Mouse (Mus musculus) lung, embryonic 14.5 days (tissue): Measurements from ENCODE around the gene Gm37240. TPM values are rescaled to one million over a fixed set of nuclear protein-coding genes. Genes with fewer than 3 reads are reported as not detected.

Source experiments
- ATAC-seq: fragments of 200-750 bp; cut with Nextera tagmentation; 2 replicates; pipeline ENCODE4 v1.8.0; 2017; ENCODE audit warnings: mild to moderate bottlenecking, moderate TSS enrichment, moderate library complexity; ENCODE audit not compliant: insufficient read depth
- DNase-seq: peaks from one replicate; pipeline ENCODE4 v3.0.0-alpha.2; 2015
- H3K27ac ChIP-seq: fragments of 300-500 bp; sonication (generic); 2 replicates; pipeline ENCODE4 v1.5.1; 2014; ENCODE audit warnings: low read depth, mild to moderate bottlenecking, moderate library complexity
- H3K27me3 ChIP-seq: fragments of 300-500 bp; sonication (generic); 2 replicates; pipeline ENCODE4 v1.6.1; 2014; ENCODE audit warnings: low read length, control low read depth; ENCODE audit not compliant: insufficient read depth
- H3K36me3 ChIP-seq: fragments of 300-500 bp; sonication (generic); 2 replicates; pipeline ENCODE4 v1.6.1; 2014; ENCODE audit warnings: control low read depth; ENCODE audit not compliant: insufficient read depth
- H3K4me1 ChIP-seq: fragments of 300-500 bp; sonication (generic); 2 replicates; pipeline ENCODE4 v1.6.1; 2014; ENCODE audit warnings: antibody characterized with exemption, control low read depth; ENCODE audit not compliant: insufficient read depth
- H3K4me2 ChIP-seq: fragments of 300-500 bp; sonication (generic); 2 replicates; pipeline ENCODE4 v1.6.1; 2014; ENCODE audit warnings: mild to moderate bottlenecking
- H3K4me3 ChIP-seq: fragments of 300-500 bp; sonication (generic); 2 replicates; pipeline ENCODE4 v1.5.1; 2014; ENCODE audit warnings: low read depth, low read length
- H3K9ac ChIP-seq: fragments of 300-500 bp; sonication (generic); 2 replicates; pipeline ENCODE4 v1.6.1; 2014
- H3K9me3 ChIP-seq: fragments of 300-500 bp; sonication (generic); 2 replicates; pipeline ENCODE4 v1.6.1; 2016; ENCODE audit warnings: low read depth, low read length, control low read depth
- CTCF ChIP-seq: IDR thresholded peaks from 2 replicates; pipeline ENCODE4 v1.5.1; 2016; ENCODE audit warnings: antibody characterized with exemption, low read depth
- WGBS: fragments of 180-500 bp; shearing (Covaris S2); extraction: QIAGEN DNeasy Blood & Tissue Kit; methylation state at CpG from one replicate; pipeline ENCODE4 v1.1.7; 2014; 5-methylcytosine and 5-hydroxymethylcytosine counted together
- polyA plus RNA-seq: library from polyadenylated mRNA; unstranded; fragments of >200 nt; fragmentation: Nextera tagmentation; extraction: Ambion mirVana; gene quantifications from 2 replicates; pipeline ENCODE4 v1.2.1, GENCODE M21; 2014

Gm37240 gene
- polyA plus RNA-seq, 1 experiment from 2014 or later, result 4.5 TPM

DNA sequence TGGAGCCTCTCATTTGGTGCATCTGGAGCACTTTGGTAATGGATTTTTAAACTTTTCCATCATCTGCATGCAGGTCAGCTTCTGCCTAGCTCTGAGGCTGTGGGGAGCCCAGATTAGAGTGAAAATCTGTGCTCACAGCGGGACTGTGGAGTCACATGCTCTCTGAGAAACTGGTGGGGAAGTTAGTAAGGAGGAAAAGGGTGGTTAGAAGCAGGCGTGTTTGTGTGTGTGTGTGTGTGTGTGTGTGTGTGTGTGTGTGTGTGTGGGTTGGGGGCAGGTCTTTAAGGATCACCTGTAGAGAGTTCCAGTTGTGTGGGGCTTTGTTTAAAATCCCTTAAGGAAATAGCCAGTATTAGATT lies 1199.9 kb downstream of the Gm37240 start:
- 65% methylated on average over 2 of the region's 2 CpGs for WGBS
- Histone ChIP-seq H3K36me3 (no peaks in the 10 kb centered on the region), H3K9ac (no peak overlapping the region), H3K9me3 (no peaks in the 10 kb centered on the region), H3K4me3 (no peak overlapping the region), H3K4me2 (no peak overlapping the region), H3K27me3 (no peaks in the 10 kb centered on the region), H3K27ac (no peak overlapping the region), H3K4me1 (no peaks in the 10 kb centered on the region)
- DNase-seq (no peak), ATAC-seq (no peak)
- no peak for TF ChIP-seq CTCF

DNA sequence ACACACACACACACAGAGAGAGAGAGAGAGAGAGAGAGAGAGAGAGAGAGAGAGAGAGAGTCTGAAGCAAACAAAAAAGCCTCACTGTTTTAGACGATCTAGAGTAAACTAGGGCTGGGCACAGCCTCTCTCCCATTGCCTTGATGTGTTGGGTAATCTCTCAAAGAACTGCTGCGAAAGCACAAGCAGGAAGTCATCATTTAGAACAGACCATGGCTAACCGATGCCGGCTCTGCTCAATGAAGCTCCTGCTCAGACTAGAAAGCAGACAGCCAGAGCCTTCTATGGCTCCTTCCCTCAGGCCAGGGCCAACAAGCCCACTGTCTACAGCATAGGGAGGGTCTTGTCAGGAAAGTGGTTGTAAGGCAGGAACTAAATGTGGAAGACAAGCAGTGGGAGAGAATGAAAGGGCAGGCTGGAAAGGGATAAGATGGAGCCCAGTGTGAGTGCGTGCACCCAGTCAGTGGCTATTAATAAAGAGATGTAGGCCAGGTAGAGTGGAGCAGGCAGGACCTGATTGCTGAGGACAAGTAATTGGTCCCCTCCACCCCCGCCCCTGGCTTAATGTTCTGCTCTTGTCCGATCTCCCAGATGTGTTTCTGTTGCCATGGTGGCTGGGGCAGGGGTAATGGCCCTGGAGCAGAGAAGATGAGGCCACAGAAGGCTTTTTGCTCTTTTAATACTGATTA lies 1200.4 kb downstream of the Gm37240 start:
- Histone ChIP-seq H3K4me3 (no peak overlapping the region), H3K4me1 (no peaks in the 10 kb centered on the region), H3K9me3 (no peaks in the 10 kb centered on the region), H3K4me2 (no peak overlapping the region), H3K27me3 (no peaks in the 10 kb centered on the region), H3K36me3 (no peaks in the 10 kb centered on the region), H3K9ac (no peak overlapping the region), H3K27ac (no peak overlapping the region)
- ATAC-seq, result no peak
- TF ChIP-seq CTCF, result no peak
- no peak for DNase-seq
- 54% methylated on average over 7 of the region's 7 CpGs for WGBS

DNA sequence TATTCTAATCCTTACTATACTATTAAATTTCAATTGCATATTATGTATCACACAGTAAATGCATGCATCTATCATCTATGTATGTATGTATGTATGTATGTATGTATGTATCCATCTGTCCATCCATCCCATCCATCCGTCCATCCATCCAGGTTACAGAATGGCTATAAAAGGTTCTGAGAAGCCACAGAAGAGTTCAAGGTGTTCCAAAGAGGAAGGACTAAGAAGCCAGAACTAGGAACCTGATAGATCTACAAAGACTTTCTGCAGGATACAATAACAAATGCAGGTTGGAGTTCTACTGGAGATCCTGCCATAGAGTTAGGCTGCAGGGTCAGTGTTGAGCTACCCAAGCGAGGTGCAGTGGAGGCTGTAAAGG lies 1201.0 kb downstream of the Gm37240 start:
- WGBS, result 95% methylated on average over 2 of the region's 2 CpGs

DNA sequence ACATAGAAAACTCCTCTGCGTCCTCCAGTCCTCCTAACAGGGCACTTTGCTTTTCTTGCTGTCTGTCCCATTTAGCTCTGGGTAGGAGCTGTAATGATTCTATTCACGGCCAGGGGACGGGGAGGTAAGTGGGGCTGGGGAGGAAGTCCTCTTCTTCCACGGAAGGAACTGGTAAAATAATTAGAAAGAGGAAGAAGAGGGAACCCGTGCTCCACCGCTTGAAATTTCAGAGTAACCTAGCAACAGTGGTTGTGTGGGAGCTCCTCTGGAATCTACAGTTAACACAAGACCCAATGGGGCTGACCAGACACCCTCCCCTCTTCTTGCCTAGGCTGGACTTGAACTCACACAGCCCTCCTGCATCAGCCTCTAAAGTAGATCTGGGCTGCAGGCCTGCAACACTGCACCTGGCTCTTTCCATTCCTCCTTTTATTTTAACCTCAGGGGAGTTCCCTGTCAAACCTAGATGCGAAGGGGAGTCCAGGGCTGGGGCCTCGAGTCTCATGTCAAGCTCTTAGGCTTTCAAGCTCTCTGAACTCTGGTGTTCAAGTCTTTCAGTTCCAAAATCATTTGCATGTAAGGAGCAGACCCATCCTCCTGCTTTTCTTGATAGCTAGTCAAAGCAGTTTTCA lies 1201.5 kb downstream of the Gm37240 start:
- Histone ChIP-seq H3K4me1 (no peaks in the 10 kb centered on the region), H3K27ac (no peak overlapping the region), H3K36me3 (no peaks in the 10 kb centered on the region), H3K27me3 (no peaks in the 10 kb centered on the region), H3K4me3 (no peak overlapping the region), H3K4me2 (no peak overlapping the region), H3K9me3 (no peaks in the 10 kb centered on the region), H3K9ac (no peak overlapping the region)
- TF ChIP-seq CTCF, result no peak
- DNase-seq (no peak), ATAC-seq (no peak)
- 65% methylated on average over 8 of the region's 8 CpGs for WGBS

More for the DNA sequence above, 1201.0 kb downstream of the Gm37240 start:
- H3K27me3 ChIP-seq, result no peaks in the 10 kb centered on the region
- no peaks in the 10 kb centered on the region for H3K9me3 ChIP-seq
- H3K4me3 ChIP-seq, result no peak overlapping the region
- no peaks in the 10 kb centered on the region for H3K4me1 ChIP-seq
- no peak overlapping the region for H3K9ac ChIP-seq
- no peak overlapping the region for H3K27ac ChIP-seq
- H3K36me3 ChIP-seq, result no peaks in the 10 kb centered on the region
- DNase-seq (no peak), ATAC-seq (no peak)
- no peak for TF ChIP-seq CTCF
- no peak overlapping the region for H3K4me2 ChIP-seq

DNA sequence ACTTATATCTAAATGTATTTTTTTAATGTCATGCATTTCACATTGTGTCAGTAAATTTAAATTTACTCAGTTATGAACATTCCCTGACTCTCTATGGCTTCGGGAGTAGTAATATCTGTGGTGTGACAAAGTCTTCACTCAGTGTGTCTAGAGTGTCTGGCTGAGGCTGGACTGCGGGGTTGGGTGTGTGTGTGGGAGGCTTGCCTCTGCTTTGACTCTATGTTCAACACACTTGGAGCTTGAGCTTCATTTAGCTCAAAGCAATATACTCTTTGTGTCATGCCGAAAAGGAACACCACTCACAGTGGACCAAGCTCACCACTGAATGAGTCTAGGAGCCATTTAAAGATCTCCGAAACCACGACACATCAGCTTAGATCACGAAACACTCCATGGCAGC lies 1203.5 kb downstream of the Gm37240 start:
- DNase-seq (no peak), ATAC-seq (no peak)
- Histone ChIP-seq H3K9ac (no peak overlapping the region), H3K4me3 (no peak overlapping the region), H3K27me3 (no peaks in the 10 kb centered on the region), H3K4me1 (no peaks in the 10 kb centered on the region), H3K4me2 (no peak overlapping the region), H3K27ac (no peak overlapping the region), H3K36me3 (no peaks in the 10 kb centered on the region), H3K9me3 (no peaks in the 10 kb centered on the region)
- WGBS, result 83% methylated on average over 6 of the region's 6 CpGs
- no peak for TF ChIP-seq CTCF

DNA sequence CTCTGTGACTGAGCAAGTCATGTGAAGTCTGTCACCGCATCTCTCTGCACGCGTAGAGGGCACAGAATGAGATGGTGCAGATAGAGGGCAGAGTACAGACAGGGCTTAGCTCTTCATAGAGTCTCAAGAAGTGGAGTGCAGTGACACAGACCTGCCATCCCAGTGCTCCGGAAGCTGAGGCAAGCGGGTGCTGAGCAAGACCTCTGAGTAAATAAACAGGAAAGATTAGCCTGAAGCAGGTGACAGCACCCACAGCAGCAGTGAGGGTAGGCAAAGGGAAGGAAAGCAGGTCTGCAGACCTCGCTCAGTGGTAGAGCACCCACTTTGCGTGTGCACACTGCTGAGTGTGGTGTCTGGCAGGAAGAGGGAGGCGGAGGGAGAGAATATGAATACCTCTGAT lies 1205.6 kb downstream of the Gm37240 start:
- no peak overlapping the region for H3K4me2 ChIP-seq
- no peaks in the 10 kb centered on the region for H3K27me3 ChIP-seq
- H3K9ac ChIP-seq, result no peak overlapping the region
- ATAC-seq, result no peak
- TF ChIP-seq CTCF, result no peak
- no peak overlapping the region for H3K27ac ChIP-seq
- H3K4me1 ChIP-seq, result no peaks in the 10 kb centered on the region
- no peak overlapping the region for H3K4me3 ChIP-seq
- no peaks in the 10 kb centered on the region for H3K36me3 ChIP-seq
- no peaks in the 10 kb centered on the region for H3K9me3 ChIP-seq
- WGBS, result 60% methylated on average over 8 of the region's 8 CpGs
- DNase-seq, result no peak

DNA sequence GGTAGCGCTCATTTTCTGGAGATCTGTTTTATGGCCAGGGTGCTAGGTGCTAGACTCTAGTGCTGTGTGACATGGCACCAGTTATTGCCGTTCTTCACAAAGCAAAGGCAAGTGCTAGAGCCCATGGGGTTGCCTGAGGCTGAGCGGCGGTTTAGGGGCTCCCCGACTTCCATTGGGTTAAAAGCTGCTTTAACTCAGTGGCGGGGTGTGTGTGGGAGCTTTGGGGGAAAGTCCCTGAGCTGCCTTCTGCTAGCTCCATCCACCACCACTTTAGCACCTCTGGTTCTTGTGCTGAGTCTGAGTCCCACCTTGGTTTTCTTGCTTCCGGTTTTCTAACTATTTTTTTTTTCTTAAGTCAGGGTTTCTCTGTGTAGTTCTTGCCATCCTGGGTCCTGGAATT lies 1207.3 kb downstream of the Gm37240 start:
- Histone ChIP-seq H3K9me3 (no peaks in the 10 kb centered on the region), H3K36me3 (no peaks in the 10 kb centered on the region), H3K27me3 (no peaks in the 10 kb centered on the region), H3K4me1 (no peaks in the 10 kb centered on the region), H3K4me3 (no peak overlapping the region), H3K9ac (no peak overlapping the region), H3K27ac (no peak overlapping the region), H3K4me2 (no peak overlapping the region)
- no peak for DNase-seq
- 89% methylated on average over 7 of the region's 7 CpGs for WGBS
- no peak for ATAC-seq
- TF ChIP-seq CTCF, result no peak

DNA sequence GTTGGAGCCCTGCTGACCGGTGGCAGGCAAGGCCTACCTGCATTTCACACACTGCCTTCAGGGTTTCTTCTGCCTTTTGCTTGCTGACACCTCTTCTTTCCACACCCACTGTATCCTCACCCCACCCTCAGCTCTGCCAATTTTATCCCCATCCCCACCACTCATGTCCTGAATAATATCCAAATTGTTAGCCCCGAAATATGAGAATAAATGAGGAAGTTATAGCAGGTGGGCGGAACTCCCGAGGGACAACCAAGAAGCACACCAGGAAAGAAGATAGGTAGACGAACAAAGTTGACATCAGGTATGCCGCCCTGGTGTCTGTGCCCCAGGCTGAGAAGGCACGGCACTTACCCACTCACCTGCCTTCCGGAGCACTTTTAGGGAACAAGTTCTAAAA lies 1207.8 kb downstream of the Gm37240 start:
- H3K36me3 ChIP-seq, result no peaks in the 10 kb centered on the region
- 89% methylated on average over 8 of the region's 8 CpGs for WGBS
- no peaks in the 10 kb centered on the region for H3K4me1 ChIP-seq
- no peak overlapping the region for H3K4me2 ChIP-seq
- TF ChIP-seq CTCF, result no peak
- no peaks in the 10 kb centered on the region for H3K9me3 ChIP-seq
- no peaks in the 10 kb centered on the region for H3K27me3 ChIP-seq
- DNase-seq (no peak), ATAC-seq (no peak)
- H3K9ac ChIP-seq, result no peak overlapping the region
- no peak overlapping the region for H3K4me3 ChIP-seq
- H3K27ac ChIP-seq, result no peak overlapping the region
